Mouse (Mus musculus): ENCODE measurements around the gene Jund. TPM values are rescaled to one million over a fixed set of nuclear protein-coding genes. Genes with fewer than 3 reads are reported as not detected.

Gene Jund
- polyA plus RNA-seq, 1 experiment, result 223 TPM

DNA sequence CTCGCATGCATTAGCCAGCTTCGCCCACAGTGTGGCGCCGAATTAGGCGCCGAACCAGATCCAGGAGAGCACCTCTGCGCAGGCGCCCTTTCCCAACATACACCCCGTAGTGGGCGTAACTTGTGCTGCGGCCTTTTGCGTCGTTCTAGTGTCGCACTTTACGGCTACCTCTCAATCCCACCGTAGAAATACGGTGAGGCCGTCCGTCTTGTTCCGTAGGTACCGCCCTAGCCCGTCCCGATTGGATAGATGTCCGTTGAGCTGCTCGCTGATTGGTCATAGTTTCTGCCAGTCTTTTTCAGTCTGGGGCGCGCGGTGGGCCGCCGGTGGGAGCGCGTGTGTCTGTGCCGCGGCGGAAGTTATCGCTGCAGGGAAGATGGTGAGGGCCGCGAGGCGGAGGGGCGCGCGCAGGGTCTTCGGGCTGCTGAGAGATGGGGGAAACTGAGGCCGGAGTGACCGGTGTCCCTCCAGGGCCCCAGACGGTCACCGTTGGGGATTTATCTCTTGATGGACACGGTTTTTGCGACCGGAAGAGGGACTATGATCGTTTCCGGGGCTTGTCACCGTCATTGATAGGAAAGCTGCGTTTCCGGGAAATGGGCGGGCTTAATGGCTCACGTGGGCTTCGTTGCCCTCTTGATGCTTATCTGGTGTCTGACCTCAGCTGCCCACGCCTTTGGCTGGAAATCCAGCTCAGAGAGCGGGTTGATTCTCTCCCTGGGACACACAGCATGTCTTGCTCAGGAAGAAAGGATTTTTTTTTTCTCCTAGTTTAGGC is 25.5 kb upstream of the Jund start, which contains the start of gene Lsm4:
Lsm4 (plus strand) TSS at position 170 of the 778 bp plus-strand sequence.
- TF ChIP-seq POLR2A (IDR thresholded peaks at IDR 0.05; ENCODE audit: extremely low read depth, insufficient read depth, low read length) (peak; percentile 83; the same call in 1 of the 2 replicates), CTCF (IDR thresholded peaks at IDR 0.05; ENCODE audit: extremely low read depth, insufficient read depth, low read length) (peak; percentile 71)
- H3K4me1 ChIP-seq (ENCODE audit: control insufficient read depth, insufficient read depth, low read length), result peaks cover 5% of the 10 kb centered on the region
- H3K4me3 ChIP-seq (ENCODE audit: insufficient read depth, low read length), result peak within 1 kb of the TSS; percentile 39
- peak within 1 kb of the TSS; percentile 84 for H3K27ac ChIP-seq (ENCODE audit: insufficient read depth, low read length)

DNA sequence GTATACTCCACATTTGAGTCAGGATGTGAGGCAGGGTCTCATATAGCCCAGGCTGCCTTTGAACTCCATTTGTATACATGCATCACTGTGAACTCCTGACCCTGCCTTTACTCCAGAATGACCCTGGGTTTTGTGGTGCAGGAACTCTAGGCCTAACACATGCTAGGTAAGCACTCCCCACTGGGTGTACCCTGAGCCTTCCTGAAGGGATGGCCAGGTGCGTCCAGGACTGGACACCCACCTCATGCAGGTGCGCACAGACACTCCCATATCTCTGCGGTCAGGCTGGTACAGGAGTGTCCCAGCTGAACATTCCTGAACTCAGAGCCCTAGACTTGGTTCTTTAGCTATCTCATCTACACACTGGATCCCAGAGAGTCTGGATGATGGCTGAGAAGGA is 24.6 kb upstream of the Jund start:
- Histone ChIP-seq H3K27ac (ENCODE audit: insufficient read depth, low read length) (peak overlapping the region; percentile 84), H3K4me3 (ENCODE audit: insufficient read depth, low read length) (peak overlapping the region; percentile 39), H3K4me1 (ENCODE audit: control insufficient read depth, insufficient read depth, low read length) (peaks cover 5% of the 10 kb centered on the region)
- no peak for TF ChIP-seq CTCF (IDR thresholded peaks at IDR 0.05; ENCODE audit: extremely low read depth, insufficient read depth, low read length)

DNA sequence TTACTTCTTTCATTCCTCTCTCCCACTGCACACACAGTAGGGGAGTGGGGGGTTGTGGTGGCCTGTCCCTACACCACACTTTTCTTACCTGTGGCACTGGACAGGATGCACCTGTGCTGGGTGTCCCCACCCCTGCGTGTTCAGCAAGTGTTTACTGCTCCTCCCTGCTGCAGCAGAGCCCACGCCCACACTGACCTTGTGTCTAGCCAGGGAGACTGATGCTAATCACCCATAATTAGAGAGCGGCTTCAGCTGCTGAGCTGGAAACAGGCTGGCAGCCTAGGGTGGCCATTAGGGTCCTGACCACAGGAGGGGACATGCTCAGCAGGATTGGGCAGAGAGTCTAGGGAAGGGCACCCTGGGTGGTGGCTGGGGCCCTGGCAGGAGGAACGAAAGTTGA is 24.0 kb upstream of the Jund start:
- Histone ChIP-seq H3K4me3 (ENCODE audit: insufficient read depth, low read length) (no peak overlapping the region), H3K4me1 (ENCODE audit: control insufficient read depth, insufficient read depth, low read length) (peaks cover 5% of the 10 kb centered on the region), H3K27ac (ENCODE audit: insufficient read depth, low read length) (no peak overlapping the region)
- no peak for TF ChIP-seq CTCF (IDR thresholded peaks at IDR 0.05; ENCODE audit: extremely low read depth, insufficient read depth, low read length)
- no peak for TF ChIP-seq POLR2A (IDR thresholded peaks at IDR 0.05; ENCODE audit: extremely low read depth, insufficient read depth, low read length)

DNA sequence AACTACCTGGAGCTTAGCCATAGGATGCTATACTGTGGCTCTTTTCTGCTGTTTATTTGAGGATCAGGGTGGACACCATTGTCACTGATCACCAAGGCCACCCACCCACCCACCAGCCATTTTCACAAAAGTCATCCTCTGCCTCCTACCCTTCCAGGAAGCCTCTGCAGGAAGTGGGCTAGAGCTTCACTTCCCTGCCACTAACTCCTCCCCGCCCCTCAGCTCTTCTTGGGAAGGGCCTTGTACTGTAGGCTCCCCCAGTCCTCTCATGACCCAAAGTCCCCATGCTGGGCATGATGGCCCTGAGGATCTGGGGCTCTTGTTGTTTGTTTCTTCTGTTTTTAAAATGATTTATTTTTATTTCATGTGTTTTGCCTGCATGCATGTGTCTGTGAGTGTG is 23.4 kb upstream of the Jund start:
- Histone ChIP-seq H3K27ac (ENCODE audit: insufficient read depth, low read length) (no peak overlapping the region), H3K4me1 (ENCODE audit: control insufficient read depth, insufficient read depth, low read length) (peaks cover 5% of the 10 kb centered on the region)
- TF ChIP-seq POLR2A (IDR thresholded peaks at IDR 0.05; ENCODE audit: extremely low read depth, insufficient read depth, low read length) (no peak), CTCF (IDR thresholded peaks at IDR 0.05; ENCODE audit: extremely low read depth, insufficient read depth, low read length) (no peak)

DNA sequence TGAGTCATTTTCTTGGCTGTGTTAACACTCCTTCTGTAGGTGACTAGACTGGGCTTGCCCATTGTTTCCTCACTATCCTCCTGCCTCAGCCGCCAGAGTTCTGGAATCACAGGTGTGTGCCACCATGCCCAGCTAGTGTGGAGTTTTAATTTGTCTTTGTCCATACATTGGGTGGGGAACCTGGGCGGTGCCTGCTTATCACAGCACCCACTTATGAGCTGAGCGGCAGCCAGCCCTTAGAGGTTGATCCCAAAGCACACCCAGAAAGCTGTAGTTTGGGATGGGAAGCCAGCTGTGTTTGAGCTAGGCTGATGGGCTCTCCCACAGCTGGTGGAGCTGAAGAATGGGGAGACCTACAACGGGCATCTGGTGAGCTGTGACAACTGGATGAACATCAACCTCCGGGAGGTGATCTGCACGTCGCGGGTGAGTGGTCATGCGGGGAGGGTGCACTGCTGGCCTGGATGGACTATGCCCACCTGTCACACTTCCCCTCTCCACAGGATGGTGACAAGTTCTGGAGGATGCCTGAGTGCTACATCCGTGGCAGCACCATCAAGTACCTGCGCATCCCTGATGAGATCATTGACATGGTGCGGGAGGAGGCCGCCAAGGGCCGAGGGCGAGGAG is 21.2 kb upstream of the Jund start:
- peaks cover 7% of the 10 kb centered on the region for H3K4me1 ChIP-seq (ENCODE audit: control insufficient read depth, insufficient read depth, low read length)
- TF ChIP-seq CTCF (IDR thresholded peaks at IDR 0.05; ENCODE audit: extremely low read depth, insufficient read depth, low read length) (no peak), POLR2A (IDR thresholded peaks at IDR 0.05; ENCODE audit: extremely low read depth, insufficient read depth, low read length) (no peak)
- no peak overlapping the region for H3K4me3 ChIP-seq (ENCODE audit: insufficient read depth, low read length)
- H3K27ac ChIP-seq (ENCODE audit: insufficient read depth, low read length), result no peak overlapping the region

More for the DNA sequence above, 23.4 kb upstream of the Jund start:
- no peak overlapping the region for H3K4me3 ChIP-seq (ENCODE audit: insufficient read depth, low read length)

DNA sequence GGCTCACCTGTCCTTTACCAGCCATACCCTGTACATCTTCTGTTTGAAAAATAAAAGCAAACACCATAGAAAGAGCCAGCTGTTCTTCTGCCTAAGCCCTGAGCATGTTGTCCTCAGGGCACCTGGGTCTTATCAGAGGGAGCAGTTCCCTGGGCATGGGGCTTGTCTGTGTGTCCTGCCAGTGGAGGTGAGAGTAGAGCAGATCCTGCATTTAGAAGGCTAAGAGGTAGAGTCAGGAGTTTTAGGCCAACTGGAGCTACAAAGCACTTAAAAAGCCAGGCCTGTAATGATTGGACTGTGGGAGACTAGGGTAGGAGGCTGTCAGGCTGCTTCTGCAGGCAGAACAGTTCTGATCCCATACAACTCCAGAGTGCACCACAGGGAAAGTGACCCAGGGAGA is 20.1 kb upstream of the Jund start:
- Histone ChIP-seq H3K27ac (ENCODE audit: insufficient read depth, low read length) (no peak overlapping the region), H3K4me3 (ENCODE audit: insufficient read depth, low read length) (no peak overlapping the region), H3K4me1 (ENCODE audit: control insufficient read depth, insufficient read depth, low read length) (peaks cover 7% of the 10 kb centered on the region)
- TF ChIP-seq POLR2A (IDR thresholded peaks at IDR 0.05; ENCODE audit: extremely low read depth, insufficient read depth, low read length) (no peak), CTCF (IDR thresholded peaks at IDR 0.05; ENCODE audit: extremely low read depth, insufficient read depth, low read length) (no peak)

DNA sequence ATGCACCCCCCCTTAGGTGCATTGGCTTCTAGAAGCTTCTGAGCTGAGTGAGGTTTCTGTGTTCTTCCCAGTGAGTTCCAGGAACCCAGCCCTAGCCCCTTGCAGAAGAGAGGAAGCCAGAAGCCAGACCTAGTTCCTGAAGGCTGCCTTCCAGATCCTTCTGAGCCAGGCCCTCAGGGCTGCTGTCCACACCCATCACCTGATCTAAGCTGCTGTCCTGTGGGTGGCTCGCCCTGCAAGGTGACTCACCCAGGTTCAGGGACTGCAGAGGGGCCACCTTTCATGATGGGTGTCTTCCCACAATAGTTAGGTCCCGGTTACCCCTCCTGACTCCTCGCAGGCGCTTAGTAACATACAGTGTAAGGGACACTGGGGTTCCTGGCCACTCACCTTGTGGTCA is 19.3 kb upstream of the Jund start:
- H3K27ac ChIP-seq (ENCODE audit: insufficient read depth, low read length), result no peak overlapping the region
- no peak for TF ChIP-seq POLR2A (IDR thresholded peaks at IDR 0.05; ENCODE audit: extremely low read depth, insufficient read depth, low read length)
- no peak for TF ChIP-seq CTCF (IDR thresholded peaks at IDR 0.05; ENCODE audit: extremely low read depth, insufficient read depth, low read length)
- peaks cover 4% of the 10 kb centered on the region for H3K4me1 ChIP-seq (ENCODE audit: control insufficient read depth, insufficient read depth, low read length)
- H3K4me3 ChIP-seq (ENCODE audit: insufficient read depth, low read length), result no peak overlapping the region

DNA sequence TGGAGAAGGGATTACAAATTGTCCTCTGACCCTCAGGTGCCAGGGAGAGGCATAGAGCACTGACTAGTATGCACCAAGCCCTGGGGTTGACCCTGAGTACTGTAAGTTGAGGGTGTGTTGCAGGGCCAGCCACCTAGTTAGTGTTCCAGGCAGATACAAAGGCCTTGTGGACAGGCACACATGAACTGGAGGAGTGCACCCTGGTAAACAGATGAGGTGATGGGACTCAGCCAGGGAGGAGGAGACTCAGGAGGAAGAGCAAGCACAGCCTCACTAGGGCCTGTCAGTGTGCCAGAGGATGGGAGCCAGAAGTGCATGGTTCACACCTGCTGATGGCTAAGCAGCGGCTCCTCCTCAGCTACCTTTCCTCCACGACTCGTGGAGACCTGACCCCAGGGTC is 18.7 kb upstream of the Jund start:
- no peak overlapping the region for H3K27ac ChIP-seq (ENCODE audit: insufficient read depth, low read length)
- H3K4me3 ChIP-seq (ENCODE audit: insufficient read depth, low read length), result no peak overlapping the region
- peaks cover 4% of the 10 kb centered on the region for H3K4me1 ChIP-seq (ENCODE audit: control insufficient read depth, insufficient read depth, low read length)
- TF ChIP-seq CTCF (IDR thresholded peaks at IDR 0.05; ENCODE audit: extremely low read depth, insufficient read depth, low read length) (no peak), POLR2A (IDR thresholded peaks at IDR 0.05; ENCODE audit: extremely low read depth, insufficient read depth, low read length) (no peak)

DNA sequence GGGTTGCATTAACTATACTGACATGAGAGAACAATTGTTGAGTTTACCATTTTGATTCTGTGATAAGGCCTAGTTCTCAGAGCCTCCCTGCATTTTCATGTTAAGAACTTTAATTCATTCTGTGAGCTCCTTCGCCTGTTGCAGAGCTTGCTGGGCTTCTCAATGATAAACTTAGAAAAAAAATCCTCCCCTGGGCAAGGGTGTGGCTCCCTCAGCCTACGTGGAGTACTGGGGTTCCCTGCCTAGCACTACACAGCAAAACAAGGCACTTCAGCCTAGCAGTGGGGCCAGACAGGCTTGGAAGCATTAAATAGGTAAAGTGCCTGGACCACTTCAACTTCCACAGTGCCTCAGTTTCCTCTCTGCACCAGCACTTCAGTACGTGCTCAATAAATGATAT is 17.3 kb upstream of the Jund start:
- Histone ChIP-seq H3K4me3 (ENCODE audit: insufficient read depth, low read length) (no peak overlapping the region), H3K27ac (ENCODE audit: insufficient read depth, low read length) (no peak overlapping the region), H3K4me1 (ENCODE audit: control insufficient read depth, insufficient read depth, low read length) (peaks cover 4% of the 10 kb centered on the region)
- TF ChIP-seq CTCF (IDR thresholded peaks at IDR 0.05; ENCODE audit: extremely low read depth, insufficient read depth, low read length), result no peak
- no peak for TF ChIP-seq POLR2A (IDR thresholded peaks at IDR 0.05; ENCODE audit: extremely low read depth, insufficient read depth, low read length)

DNA sequence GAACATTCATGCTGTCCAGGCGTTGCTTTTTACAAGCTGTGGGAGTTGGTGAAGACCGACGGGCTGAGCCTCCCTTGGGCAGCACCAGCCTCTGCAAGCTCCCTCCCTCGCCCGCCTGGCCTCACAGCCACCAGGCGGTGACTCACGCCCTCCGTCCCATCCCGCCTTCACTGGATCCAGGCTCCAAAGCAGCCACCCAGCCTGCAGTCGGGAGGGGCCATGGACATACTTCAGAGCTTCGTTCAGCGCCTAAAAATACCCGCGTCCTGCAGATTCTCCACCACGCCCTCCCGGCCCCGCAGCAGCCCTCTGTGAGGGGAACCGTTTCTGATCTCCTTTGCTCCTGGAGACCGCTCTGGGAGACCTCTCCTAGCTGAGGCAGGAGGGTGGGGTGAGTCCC is 16.6 kb upstream of the Jund start:
- TF ChIP-seq CTCF (IDR thresholded peaks at IDR 0.05; ENCODE audit: extremely low read depth, insufficient read depth, low read length), result no peak
- no peak for TF ChIP-seq POLR2A (IDR thresholded peaks at IDR 0.05; ENCODE audit: extremely low read depth, insufficient read depth, low read length)
- peak overlapping the region; percentile 39; the same call in 1 of the 2 replicates for H3K27ac ChIP-seq (ENCODE audit: insufficient read depth, low read length)
- H3K4me1 ChIP-seq (ENCODE audit: control insufficient read depth, insufficient read depth, low read length), result peaks cover 4% of the 10 kb centered on the region
- no peak overlapping the region for H3K4me3 ChIP-seq (ENCODE audit: insufficient read depth, low read length)
